In genomic region chr9:118424344-118424743, GRCm38 (mm10) we compare ENCODE assay signal across 19 mouse cellular contexts. TPM values are rescaled to one million over a fixed set of nuclear protein-coding genes. Genes with fewer than 3 reads are reported as not detected.
"Had no signal": no experiment of that assay in that cellular context is flagged by ENCODE, and none has a peak within 500 bp of the region (broad histone marks: within the 10 kb centered on the region; RNA-seq: fewer than 3 reads in every experiment).

No protein-coding gene starts in this region.

- H3K9ac ChIP-seq: lung, embryonic 14.5 days; midbrain, embryonic 13.5 days; neural tube, embryonic 12.5 days; stomach, embryonic 15.5 days had no signal

- ATAC-seq: midbrain, embryonic 13.5 days; midbrain, embryonic 16.5 days had no signal

- H3K4me1 ChIP-seq: midbrain, embryonic 13.5 days; neural tube, embryonic 12.5 days; stomach, embryonic 15.5 days had no signal

- H3K36me3 ChIP-seq: midbrain, embryonic 13.5 days; neural tube, embryonic 12.5 days; stomach, embryonic 15.5 days had no signal

- H3K4me3 ChIP-seq: megakaryocyte, embryonic 14.5 days; midbrain, embryonic 13.5 days; myocyte; neural tube, embryonic 12.5 days; stomach, embryonic 15.5 days had no signal

- H3K4me2 ChIP-seq: lung, embryonic 14.5 days; midbrain, embryonic 11.5 days; midbrain, embryonic 13.5 days; neural tube, embryonic 12.5 days; stomach, embryonic 15.5 days had no signal

- H3K9me3 ChIP-seq: midbrain, embryonic 13.5 days; neural tube, embryonic 12.5 days; stomach, embryonic 15.5 days had no signal

- H3K27ac ChIP-seq: midbrain, embryonic 13.5 days; neural tube, embryonic 12.5 days; stomach, embryonic 15.5 days; stomach, postnatal 0 days had no signal

- DNase-seq: lung, adult 18-20 months; lung, embryonic 14.5 days; lung, postnatal 10 days; lung, postnatal 4 days; right cerebral cortex, postnatal 14 days; thymus, adult 2 months; thymus, postnatal 25 days; thymus, postnatal 4 days had no signal

- H3K27me3 ChIP-seq: neural tube, embryonic 12.5 days; stomach, embryonic 15.5 days had no signal

RNA-seq across cellular contexts. Expression of gene Eomes, which starts 53.7 kb away (rescaled TPM):
- polyA plus RNA-seq: liver, embryonic 16.5 days; lung, embryonic 14.5 days; lung, embryonic 16.5 days; neural tube, embryonic 14.5 days had no signal
